Mouse (Mus musculus) lung, postnatal 4 days (tissue): ENCODE measurements around the gene Slc1a3.

Experiments
- DNase-seq, 2 experiments: peaks; one replicate each; pipeline ENCODE4 v3.0.0; 2021

Slc1a3 gene

DNA sequence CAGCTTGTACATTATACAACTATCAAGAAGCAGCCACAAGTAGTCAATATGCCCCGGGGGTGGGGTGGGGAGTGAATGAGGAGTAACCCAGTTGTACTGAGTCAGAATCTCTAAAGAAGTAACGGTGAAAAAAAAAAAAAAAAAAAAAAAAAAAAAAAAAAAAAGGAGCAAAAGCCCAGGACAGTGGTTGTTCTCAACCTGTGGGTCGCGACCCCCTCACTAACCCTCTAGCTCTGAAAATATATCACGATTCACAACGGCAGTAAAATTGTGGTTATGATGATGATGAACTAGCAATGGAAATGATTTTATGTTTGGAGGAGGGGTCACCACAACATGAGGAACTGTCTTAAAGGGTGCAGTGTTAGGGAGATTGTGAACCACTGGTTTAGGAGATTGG lies 108.2 kb downstream of the Slc1a3 start:
- no peak for DNase-seq

DNA sequence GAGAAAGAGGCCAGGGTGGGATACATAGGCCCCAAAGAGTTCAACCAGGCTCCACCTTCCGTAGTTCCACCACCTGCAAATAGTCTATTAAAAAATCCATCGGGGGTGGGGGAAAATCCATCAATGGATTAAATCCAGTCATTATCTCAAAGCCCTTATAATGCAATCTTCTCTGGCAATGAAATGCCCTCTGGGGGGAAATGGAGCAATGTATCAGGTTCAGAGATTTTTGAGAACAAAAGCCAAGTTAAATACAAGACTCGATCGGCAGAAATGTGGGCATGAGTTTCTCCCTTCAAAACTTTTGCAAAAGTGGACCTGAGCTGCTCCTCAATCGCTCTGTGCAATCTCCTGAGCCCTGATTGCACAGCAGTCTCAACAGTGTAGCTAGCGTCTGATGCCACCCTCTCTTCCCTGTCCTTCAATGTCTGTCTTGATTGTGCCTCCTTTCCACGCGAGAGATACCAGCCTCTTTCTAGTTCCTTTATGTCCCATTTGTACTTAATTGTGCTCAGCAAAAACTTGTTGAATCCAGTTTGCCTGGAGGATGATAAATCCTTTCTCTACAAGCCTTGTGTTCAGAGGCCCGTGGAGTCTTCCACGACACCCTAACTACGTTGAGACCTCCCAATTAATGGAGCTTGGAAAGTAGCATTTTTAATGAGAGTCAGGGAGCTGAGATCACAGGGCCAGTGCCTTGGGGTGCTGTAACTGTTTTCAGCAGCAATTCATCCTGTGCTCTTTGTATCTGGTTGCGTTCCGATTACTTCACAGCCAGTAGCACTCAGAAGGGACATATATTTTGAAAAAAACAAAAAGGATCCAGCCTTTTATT lies 109.0 kb downstream of the Slc1a3 start:
- DNase-seq, result no peak

DNA sequence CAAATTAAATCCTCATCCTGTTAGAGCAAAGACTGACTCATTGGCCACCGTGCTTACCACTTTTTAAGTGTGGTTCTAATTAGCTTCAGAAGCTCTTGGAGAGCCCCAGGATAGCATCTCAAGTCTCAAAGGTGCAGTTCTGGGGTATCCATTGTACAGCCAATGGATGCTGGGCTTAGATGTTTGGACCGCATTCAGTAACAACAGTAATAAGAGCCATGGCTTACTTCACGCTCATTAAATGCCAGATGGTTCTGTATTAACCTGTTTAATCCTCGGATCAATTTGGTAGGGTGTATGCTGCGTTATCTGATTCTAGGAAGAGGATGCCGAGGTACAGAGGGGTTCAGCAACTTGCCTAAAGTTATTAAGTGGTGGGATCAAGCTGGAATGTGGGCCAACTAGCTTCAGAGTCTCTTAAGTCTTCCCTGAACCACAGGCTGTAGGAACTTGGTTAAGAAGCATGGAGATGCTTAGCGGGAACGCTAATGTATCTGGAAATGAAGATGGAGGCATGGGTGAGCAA lies 114.1 kb downstream of the Slc1a3 start:
- no peak for DNase-seq

DNA sequence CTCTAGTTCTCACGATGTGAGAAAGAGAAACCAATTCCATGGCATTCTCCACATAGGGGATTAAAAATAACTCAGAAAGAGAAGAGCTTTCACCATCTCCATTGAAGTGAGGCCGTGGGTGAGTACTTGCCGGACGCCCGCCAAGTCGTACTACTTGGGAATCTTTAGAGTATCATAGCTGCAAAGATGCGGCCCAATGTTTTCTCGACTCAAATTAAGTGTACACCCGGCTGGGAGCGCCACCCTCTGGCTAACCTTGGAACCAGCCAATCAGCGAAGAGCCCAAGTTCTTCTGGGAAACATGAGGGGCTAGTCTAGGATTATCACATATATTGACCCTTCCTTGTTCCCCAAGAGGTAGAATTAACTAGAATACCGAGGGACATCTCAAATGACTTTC lies 115.3 kb downstream of the Slc1a3 start:
- no peak for DNase-seq

DNA sequence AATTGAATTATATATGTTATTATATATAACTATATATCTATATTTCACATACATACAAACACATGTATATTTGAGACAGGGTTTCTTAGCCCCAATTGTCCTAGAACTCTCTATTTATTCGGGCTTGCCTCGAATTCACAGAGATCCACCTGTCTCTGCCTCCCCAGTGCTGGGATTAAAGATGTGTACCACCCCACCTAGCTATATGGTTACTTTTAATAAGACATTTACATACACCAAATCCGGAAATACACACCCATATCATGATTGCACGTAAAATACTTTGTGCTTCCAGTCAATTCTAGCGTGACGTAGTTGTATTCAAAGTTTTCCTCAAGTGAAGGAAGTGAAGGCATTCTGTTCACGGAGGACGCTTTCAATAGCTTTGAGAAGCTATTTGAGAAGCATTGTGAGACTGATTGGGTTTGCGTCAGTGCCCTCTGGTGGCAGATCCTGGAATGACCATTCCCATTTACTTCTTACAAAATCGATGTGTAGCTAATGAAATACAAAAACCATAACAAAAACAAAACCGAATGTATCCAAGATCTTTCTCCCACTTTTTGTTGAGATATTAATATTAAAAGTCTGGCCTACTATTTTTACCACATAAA lies 121.0 kb downstream of the Slc1a3 start:
- DNase-seq, result peak in 1 of 2 experiments; percentile 73

DNA sequence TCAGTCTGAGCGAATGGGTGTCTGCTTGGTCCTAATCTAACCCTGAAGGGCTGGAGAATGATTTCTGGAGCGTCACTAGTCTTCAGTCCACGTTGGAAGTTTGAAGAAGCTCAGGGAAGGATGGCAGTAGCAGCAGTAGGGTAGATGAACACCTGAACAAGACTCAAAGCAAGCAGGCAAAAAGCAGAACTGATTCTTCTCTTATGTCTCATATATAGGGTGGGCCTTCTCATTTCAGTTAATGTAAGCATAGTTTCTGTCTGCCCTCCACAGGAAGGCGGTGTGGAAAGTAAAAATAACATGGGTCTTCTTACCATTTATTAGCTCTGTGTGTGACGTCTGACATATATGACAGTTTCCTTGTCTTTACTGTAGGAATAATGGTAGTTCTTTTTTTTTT lies 122.5 kb downstream of the Slc1a3 start:
- no peak for DNase-seq

DNA sequence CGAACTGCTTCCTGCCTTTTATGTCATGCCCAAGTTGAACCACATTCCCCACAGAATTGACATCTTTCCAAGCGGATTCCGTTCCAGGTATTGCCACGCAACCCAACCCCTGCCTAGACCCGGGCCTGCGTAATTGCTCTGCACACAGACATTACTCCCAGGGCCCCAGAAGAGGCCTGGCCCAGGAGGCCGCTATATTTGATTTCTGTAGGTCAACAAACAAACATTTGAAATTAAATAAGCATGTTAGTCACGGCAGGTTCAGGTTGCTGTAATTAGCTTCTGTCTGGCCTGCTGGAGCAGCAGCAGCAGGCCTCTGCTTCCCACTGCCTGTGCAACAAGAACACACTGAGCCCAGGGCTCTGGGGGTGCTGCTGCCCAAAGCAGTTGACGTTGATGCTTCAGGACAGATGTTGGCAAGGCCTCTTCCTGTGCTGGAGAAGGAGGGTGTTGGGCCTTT lies 123.7 kb downstream of the Slc1a3 start:
- no peak for DNase-seq
